Mouse (Mus musculus) embryonic facial prominence, embryonic 11.5 days (tissue): Measurements from ENCODE around the gene Amn. TPM values are rescaled to one million over a fixed set of nuclear protein-coding genes. Genes with fewer than 3 reads are reported as not detected.

ENCODE experiments used
- ATAC-seq: fragments of 200-750 bp; cut with Nextera tagmentation; replicated peaks from 2 replicates; pipeline ENCODE4 v1.8.0; 2017; ENCODE audit warnings: low read depth; ENCODE audit not compliant: insufficient number of reproducible peaks, low FRiP score, low TSS enrichment
- DNase-seq: peaks from one replicate; pipeline ENCODE4 v3.0.0-alpha.2; 2015; ENCODE audit warnings: low spot score
- H3K27ac ChIP-seq: fragments of 300-500 bp; sonication (generic); replicated peaks from 2 replicates; pipeline ENCODE4 v1.5.1; 2014; ENCODE audit warnings: mild to moderate bottlenecking, low read depth, low read length, control low read depth
- H3K27me3 ChIP-seq: fragments of 300-500 bp; sonication (generic); 2 replicates; pipeline ENCODE4 v1.6.1; 2014; ENCODE audit warnings: mild to moderate bottlenecking, low read length, moderate library complexity, mixed read lengths; ENCODE audit not compliant: control insufficient read depth, insufficient read depth
- H3K36me3 ChIP-seq: fragments of 300-500 bp; sonication (generic); replicated peaks from 2 replicates; pipeline ENCODE4 v1.6.1; 2014; ENCODE audit warnings: low read depth, mild to moderate bottlenecking, low read length, moderate library complexity, mixed read lengths; ENCODE audit not compliant: control insufficient read depth, insufficient read depth
- H3K4me1 ChIP-seq: fragments of 300-500 bp; sonication (generic); 2 replicates; pipeline ENCODE4 v1.6.1; 2014; ENCODE audit warnings: low read length, mixed read lengths; ENCODE audit not compliant: control insufficient read depth, insufficient read depth
- H3K4me2 ChIP-seq: fragments of 300-500 bp; sonication (generic); 2 replicates; pipeline ENCODE4 v1.6.1; 2014; ENCODE audit warnings: low read depth, mild to moderate bottlenecking, control low read depth, low read length, moderate library complexity
- H3K4me3 ChIP-seq: fragments of 300-500 bp; sonication (generic); 2 replicates; pipeline ENCODE4 v1.5.1; 2014; ENCODE audit warnings: low read depth, low read length, control low read depth
- H3K9ac ChIP-seq: fragments of 300-500 bp; sonication (generic); replicated peaks from 2 replicates; pipeline ENCODE4 v1.6.1; 2014; ENCODE audit warnings: mild to moderate bottlenecking, control low read depth, low read length
- H3K9me3 ChIP-seq: fragments of 300-500 bp; sonication (generic); replicated peaks from 2 replicates; pipeline ENCODE4 v1.6.1; 2016; ENCODE audit warnings: mild to moderate bottlenecking, low read length, inconsistent platforms, mixed read lengths; ENCODE audit not compliant: control insufficient read depth
- WGBS: fragments of 180-500 bp; shearing (Covaris S2); extraction: QIAGEN DNeasy Blood & Tissue Kit; methylation state at CpG from one replicate; pipeline ENCODE4 v1.1.7; 2014; 5-methylcytosine and 5-hydroxymethylcytosine counted together
- polyA plus RNA-seq: library from polyadenylated mRNA; unstranded; fragments of >200 nt; fragmentation: Nextera tagmentation; extraction: Ambion mirVana; gene quantifications from 2 replicates; pipeline ENCODE4 v1.2.1, GENCODE M21; 2014

The Amn gene
- polyA plus RNA-seq: 0.28 TPM in 1 of 2 replicates, not detected in the other

DNA sequence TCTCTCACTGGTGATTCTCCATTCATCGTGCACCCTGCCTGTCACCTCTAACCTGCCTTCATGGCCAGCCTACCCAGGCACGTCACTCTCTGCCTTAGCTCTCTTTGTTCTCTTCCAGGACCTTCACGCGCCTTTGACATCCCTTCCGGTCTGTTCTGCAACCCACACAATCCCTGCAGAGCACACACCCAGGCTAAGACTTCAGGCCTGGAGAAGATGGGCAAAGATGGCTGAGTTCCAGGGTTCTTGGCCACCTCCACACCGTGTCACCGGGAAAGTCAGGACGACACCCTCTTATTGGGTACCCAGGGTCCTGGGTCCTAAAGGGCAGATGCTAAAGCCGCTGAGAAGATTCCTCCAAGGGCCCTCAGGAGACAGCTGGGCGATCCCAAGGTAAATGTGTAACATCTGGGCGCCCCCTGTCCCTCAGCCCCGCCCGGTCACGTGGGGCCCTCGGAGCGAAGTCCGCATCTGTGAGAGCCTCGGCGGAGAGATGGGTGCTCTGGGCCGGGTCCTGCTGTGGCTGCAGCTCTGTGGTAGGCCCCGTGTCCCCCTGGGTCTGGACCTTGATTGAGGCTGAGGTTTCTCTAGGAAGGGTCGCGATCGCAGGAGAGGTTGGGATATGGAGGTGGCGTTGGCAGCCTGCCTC is at the start of gene Amn:
Gene Amn (plus strand): TSS at position 467 of the 649 bp plus-strand sequence.
- no peak within 1 kb of the TSS for H3K9ac ChIP-seq
- peak within 1 kb of the TSS; percentile 25; the same call in 1 of the 2 replicates for H3K4me2 ChIP-seq
- peaks cover 9% of the 10 kb centered on the region for H3K4me1 ChIP-seq

GRCm38 (mm10) chr12:111225197-111225780 is 45.6 kb upstream of the Amn start:
- Histone ChIP-seq H3K4me3 (no peak overlapping the region), H3K27me3 (no peaks in the 10 kb centered on the region), H3K9ac (no peak overlapping the region), H3K4me2 (no peak overlapping the region), H3K36me3 (no peaks in the 10 kb centered on the region), H3K9me3 (no peaks in the 10 kb centered on the region; the same call in 1 of the 2 replicates), H3K27ac (no peak overlapping the region), H3K4me1 (no peaks in the 10 kb centered on the region)
- no peak for ATAC-seq
- peak; percentile 29 for DNase-seq
- 61% methylated on average over 10 of the region's 10 CpGs for WGBS

More for the DNA sequence above, at the start of gene Amn:
- H3K9me3 ChIP-seq: no peaks in the 10 kb centered on the region
- WGBS: 33% methylated on average over 25 of the region's 25 CpGs
- no peaks in the 10 kb centered on the region for H3K36me3 ChIP-seq
- peaks cover 56% of the 10 kb centered on the region for H3K27me3 ChIP-seq
- ATAC-seq (no peak), DNase-seq (no peak)
- H3K4me3 ChIP-seq: 0 out of 2 replicates have a peak within 1 kb of the TSS, but pooled peaks have one; percentile 10
- no peak within 1 kb of the TSS for H3K27ac ChIP-seq

DNA sequence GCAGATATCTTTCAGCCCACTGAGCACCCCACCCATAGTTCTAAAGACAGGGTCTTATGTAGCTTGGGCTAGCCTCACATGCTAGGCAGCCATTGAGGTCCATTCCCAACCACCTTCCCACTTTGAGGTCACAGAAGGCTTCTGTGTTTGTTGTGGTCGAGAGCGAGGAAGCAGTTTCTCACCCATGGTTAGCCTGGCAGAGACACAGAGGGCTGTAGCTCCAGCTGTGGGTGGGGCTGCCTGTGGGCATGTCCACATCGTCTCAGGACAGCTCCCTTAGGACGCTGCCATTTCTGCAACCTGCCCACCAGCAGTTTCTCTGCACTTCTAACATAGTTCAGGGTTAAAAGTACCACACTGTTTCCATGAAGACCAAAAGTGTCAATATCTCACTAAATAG is 43.5 kb upstream of the Amn start:
- no peak overlapping the region for H3K27ac ChIP-seq
- H3K36me3 ChIP-seq: no peaks in the 10 kb centered on the region
- no peaks in the 10 kb centered on the region for H3K4me1 ChIP-seq
- no peaks in the 10 kb centered on the region for H3K9me3 ChIP-seq
- 86% methylated on average over 4 of the region's 4 CpGs for WGBS
- no peak overlapping the region for H3K4me3 ChIP-seq
- DNase-seq: no peak
- ATAC-seq: no peak
- H3K9ac ChIP-seq: no peak overlapping the region
- H3K27me3 ChIP-seq: no peaks in the 10 kb centered on the region
- no peak overlapping the region for H3K4me2 ChIP-seq

DNA sequence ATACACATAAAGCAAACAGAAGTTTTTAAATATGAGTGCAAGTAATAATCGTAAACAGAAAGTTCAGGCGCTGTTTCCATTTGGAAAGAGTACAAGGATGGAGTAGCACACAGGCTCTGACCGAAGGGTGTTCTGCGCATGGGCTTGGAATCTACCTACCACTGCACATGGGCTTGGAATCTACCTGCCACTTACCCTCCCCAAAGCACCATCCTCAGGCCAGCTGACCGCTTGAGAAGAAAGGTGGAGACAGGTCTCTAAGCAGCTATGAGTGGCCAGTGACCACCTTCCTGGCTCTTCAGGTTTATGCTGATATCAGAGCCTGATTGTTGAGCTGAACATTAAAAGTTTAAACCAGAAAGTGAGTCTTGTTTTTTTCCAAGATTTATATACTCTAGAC is 42.4 kb upstream of the Amn start:
- Histone ChIP-seq H3K4me1 (no peaks in the 10 kb centered on the region), H3K36me3 (no peaks in the 10 kb centered on the region), H3K27me3 (no peaks in the 10 kb centered on the region), H3K9me3 (no peaks in the 10 kb centered on the region), H3K9ac (no peak overlapping the region), H3K4me2 (no peak overlapping the region), H3K27ac (no peak overlapping the region), H3K4me3 (no peak overlapping the region)
- DNase-seq (no peak), ATAC-seq (no peak)
- 92% methylated on average over 5 of the region's 5 CpGs for WGBS

- WGBS: 76% methylated on average over 2 of the region's 2 CpGs
- Histone ChIP-seq H3K4me1 (no peaks in the 10 kb centered on the region), H3K36me3 (no peaks in the 10 kb centered on the region), H3K9me3 (no peaks in the 10 kb centered on the region), H3K4me3 (no peak overlapping the region), H3K9ac (no peak overlapping the region), H3K4me2 (no peak overlapping the region), H3K27ac (no peak overlapping the region), H3K27me3 (no peaks in the 10 kb centered on the region)
- ATAC-seq (no peak), DNase-seq (no peak)
Observed at GRCm38 (mm10) chr12:111230793-111231192, 40.1 kb upstream of the Amn start.

GRCm38 (mm10) chr12:111233798-111234197 is 37.1 kb upstream of the Amn start:
- WGBS: 95% methylated on average over 4 of the region's 4 CpGs
- Histone ChIP-seq H3K4me2 (no peak overlapping the region), H3K27ac (no peak overlapping the region), H3K36me3 (no peaks in the 10 kb centered on the region), H3K27me3 (no peaks in the 10 kb centered on the region), H3K4me3 (no peak overlapping the region), H3K9ac (no peak overlapping the region), H3K9me3 (no peaks in the 10 kb centered on the region), H3K4me1 (no peaks in the 10 kb centered on the region)
- no peak for DNase-seq
- no peak for ATAC-seq

GRCm38 (mm10) chr12:111234383-111234782 is 36.5 kb upstream of the Amn start:
- ATAC-seq (no peak), DNase-seq (no peak)
- Histone ChIP-seq H3K4me1 (no peaks in the 10 kb centered on the region), H3K27me3 (no peaks in the 10 kb centered on the region), H3K9me3 (no peaks in the 10 kb centered on the region), H3K4me2 (no peak overlapping the region), H3K36me3 (no peaks in the 10 kb centered on the region), H3K4me3 (no peak overlapping the region), H3K27ac (no peak overlapping the region), H3K9ac (no peak overlapping the region)
- 81% methylated on average over 9 of the region's 9 CpGs for WGBS

GRCm38 (mm10) chr12:111235631-111236030 is 35.3 kb upstream of the Amn start:
- DNase-seq (no peak), ATAC-seq (no peak)
- no peaks in the 10 kb centered on the region for H3K27me3 ChIP-seq
- WGBS: 89% methylated on average over 6 of the region's 6 CpGs
- no peak overlapping the region for H3K4me2 ChIP-seq
- no peaks in the 10 kb centered on the region for H3K4me1 ChIP-seq
- H3K36me3 ChIP-seq: no peaks in the 10 kb centered on the region
- H3K9ac ChIP-seq: no peak overlapping the region
- no peak overlapping the region for H3K27ac ChIP-seq
- no peaks in the 10 kb centered on the region for H3K9me3 ChIP-seq
- H3K4me3 ChIP-seq: no peak overlapping the region
